Mouse (Mus musculus): ENCODE data around the gene Rpgrip1l.

DNA sequence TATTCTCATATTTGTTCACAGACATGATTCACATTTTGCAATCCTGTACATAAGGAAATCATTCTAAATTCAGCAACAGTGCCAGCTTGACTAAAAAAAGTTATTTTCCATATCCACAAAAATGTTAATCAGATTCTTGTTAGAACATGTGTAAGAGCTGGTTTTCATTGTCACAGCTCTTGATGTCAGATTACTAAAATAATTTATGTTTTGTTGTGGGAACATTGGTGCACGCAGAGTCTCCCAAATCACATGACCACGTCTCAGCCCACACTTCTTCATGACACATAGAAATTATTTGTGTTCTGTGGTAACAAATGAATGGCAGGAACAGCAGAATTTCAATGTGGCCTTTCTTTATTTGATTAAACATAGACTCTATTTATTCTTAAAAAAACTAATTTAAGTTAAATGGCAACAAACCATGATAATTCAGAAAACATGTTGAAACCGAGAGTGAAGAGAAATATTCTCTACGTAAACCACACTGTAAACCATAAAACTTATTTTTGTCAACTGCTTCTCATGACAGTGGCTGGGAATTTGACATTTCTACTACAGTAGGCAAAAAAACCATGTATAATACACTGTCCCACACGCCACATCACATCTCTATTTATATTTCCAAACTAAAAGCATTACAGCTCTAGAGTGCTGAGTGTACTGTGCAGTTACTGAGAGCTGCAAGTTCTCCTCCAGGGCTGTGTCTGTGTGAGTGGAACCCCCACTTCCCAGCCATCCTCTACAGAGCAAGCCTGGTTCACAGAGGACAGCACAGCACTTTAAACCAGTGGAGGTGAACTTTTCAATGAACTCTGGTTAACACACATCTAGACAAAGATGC, 95.8 kb downstream of the Rpgrip1l start:
- TF ChIP-seq CTCF (IDR thresholded peaks at IDR 0.05; ENCODE audit: low read depth) (no peak), EP300 (optimal IDR thresholded peaks at IDR 0.05) (no peak)

All from stomach, postnatal 0 days (tissue).